Mouse (Mus musculus): ENCODE measurements around the gene Mdc1.
A peak's percentile ranks its signal among the peaks of the same experiment; 100 is the strongest.

Mdc1 gene

DNA sequence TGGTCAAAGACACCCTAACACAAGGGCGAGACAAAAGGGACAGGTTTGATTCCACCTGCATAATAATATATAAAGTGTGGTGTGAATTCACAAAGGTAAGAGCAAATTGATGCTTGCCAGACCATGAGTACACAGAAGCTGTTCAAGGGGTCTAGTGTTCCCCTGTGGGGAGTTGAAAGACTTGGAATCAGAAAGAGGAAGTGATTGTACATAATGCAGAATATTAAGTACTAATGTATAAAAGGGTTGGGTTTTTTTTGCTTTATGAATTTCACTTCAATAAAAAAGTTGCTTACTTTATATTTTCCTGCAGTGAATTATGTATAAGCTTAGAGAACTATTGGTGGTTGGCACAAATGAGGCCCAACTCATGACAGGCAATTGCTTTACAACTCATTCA is 18.1 kb downstream of the Mdc1 start:
- DNase-seq (ENCODE audit: low spot score) = no peak

DNA sequence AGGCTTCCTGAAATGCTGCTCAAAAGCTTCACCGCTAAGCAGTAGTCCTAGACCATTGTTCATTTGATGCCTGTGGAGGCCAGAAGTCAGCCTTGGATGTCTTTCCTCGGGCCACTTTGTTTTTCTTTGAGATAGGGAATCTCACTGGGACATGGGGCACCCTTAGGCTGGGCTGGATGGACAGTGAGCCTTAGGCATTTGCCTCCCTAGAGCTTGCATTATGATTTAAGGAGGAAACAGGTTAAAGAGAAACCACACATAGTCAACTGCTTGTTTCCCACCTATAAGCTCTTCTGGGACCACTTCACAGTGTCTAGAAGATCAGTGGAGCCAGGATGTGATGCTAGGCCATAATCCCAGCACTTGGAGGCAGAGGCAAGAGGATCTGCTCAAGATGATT is 18.5 kb downstream of the Mdc1 start:
- no peak for DNase-seq (ENCODE audit: low spot score)

DNA sequence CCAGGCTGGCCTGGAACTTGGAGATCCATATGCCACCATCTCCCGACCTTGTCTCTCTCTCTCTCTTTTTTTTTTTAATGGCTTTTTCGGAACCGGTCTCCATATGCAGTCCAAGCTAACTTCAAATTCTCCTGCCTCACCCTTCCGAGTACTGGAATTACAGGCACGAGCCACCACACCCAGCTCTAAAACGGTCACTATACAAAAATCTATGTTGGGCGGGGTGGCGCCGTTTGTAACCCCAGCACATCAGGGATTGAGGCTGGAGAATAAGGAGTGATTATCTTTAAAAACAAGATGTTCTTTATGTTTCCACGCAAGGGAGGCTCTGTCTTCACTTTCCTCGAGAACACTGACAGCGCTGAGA is 19.5 kb downstream of the Mdc1 start:
- no peak for DNase-seq (ENCODE audit: low spot score)

DNA sequence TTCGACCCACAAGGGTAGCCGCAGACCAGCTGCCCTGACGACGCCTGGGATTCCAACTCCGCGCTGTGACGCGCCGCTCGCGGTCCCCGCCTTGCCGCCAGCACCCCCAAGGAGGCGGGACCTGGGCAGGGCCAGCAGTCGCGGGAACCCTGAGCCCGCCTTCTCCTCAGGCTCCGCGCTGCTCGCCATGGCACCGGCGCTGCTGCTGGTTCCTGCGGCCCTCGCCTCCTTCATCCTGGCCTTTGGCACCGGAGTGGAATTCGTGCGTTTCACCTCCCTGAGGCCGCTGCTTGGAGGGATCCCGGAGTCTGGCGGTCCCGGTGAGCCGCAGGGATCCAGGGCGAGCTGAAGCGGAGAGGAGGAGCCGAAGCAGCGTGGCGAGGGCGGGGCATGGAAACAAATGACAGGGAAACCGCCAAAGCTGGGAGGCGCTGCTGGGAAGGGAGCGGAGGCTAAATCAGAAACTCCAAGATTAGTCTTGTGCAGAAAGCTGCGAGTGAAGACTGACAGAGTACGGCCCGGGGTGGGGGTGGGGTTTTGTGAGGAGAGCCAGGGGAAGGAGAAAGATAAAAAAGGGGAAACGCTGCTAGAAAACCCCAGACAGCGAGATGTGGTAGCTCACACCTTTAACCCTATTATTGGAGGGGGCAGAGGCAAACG is 20.0 kb downstream of the Mdc1 start, which contains the start of gene Nrm:
Gene Nrm (plus strand): TSS at position 121 of the 660 bp plus-strand sequence.
- peak; percentile 94 for DNase-seq (ENCODE audit: low spot score)

DNA sequence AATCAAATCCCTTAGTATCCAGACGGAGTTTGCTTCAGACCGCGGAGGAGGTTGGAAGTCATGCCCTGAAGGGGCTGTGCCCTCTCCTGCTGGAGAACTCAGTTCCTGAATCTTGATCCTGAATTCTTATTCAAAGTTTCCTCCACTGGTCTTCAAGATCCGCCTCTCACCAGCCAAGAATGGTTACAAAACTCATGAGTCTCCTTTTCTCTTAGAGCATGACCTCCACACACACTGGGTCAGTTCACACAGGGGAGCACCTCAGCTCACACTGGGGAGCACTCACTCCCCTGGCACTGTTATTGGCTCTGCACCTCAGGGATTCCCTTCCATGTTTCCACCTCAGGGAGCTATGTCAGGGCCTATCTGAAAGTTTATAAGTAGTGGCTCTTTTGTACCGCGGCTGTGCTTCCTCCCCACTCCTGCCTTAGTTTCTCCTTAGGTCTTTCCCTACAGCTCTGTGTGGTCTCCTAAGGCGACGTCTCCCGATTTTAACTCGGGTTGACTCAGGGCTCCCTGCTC is 23.6 kb downstream of the Mdc1 start:
- no peak for DNase-seq (ENCODE audit: low spot score)

DNA sequence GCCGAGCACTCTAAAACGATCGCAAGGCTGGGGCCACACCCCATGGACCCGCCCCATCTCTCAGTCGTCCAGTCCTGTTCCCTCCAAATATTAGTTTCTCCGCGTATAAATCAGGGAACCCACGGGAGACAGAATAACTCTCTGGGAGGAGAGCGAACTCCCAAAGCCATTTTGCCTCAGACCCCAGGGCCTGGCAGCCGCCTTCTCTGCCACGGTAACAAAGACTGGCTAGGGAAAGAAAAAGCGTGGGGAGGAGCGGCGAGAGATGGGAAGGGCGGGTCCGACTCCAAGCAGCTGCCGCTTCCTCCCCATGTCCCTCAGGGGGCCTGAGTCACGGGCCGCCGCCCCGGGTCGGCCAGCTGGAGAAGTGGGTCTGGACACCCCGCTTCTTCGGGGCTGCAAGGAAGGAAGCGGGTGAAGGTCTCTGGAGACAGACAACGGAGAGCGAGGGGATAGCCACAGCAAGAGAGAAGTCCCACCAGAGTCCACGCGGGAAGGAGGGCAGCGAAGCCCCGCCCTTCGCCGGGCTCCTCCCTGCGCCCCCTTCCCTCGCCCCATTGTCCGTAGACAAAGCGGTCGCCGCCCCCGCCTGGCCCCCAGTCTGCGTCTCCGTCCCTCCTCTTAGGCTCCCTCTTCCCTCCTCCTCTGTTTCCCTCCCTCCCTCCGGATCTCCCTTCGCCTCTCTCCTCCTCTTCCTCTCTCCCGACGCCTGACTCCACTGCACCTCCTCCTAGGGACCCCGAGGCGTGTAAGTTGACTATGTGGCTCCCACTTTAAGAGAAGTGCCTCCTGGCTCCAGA is 24.4 kb downstream of the Mdc1 start, which contains the start of gene Ppp1r18:
Gene Ppp1r18 (plus strand): TSS at position 113 of the 800 bp plus-strand sequence.
- peak; percentile 90 for DNase-seq (ENCODE audit: low spot score)

DNA sequence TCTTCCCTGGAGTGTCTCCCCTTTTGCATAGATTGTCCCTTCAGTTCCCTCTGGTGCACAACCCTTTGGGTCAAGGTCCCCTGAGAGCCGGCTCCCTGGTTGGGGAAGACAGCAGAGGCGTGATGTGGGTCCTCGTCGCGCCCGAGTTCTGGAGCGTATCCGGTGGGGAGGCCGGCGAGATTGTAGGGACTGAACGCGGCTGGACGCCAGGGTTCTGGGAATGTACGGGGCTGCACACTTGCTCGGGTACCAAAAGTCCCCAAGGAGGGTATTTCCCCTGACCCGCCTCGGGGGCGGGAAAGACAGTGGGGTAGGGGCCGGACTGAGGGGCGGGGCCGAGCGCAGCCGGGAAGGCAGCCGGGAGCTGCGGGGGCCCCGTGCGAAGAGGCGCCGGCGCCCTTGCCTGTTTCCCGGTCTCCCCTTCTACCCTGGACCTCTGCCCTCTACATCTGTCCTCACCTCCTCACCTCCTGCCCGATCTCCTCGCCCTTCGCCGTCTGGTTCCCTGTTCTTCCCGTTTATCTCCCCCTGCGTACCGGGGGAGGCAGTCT is 25.0 kb downstream of the Mdc1 start:
- peak; percentile 75 for DNase-seq (ENCODE audit: low spot score)

DNA sequence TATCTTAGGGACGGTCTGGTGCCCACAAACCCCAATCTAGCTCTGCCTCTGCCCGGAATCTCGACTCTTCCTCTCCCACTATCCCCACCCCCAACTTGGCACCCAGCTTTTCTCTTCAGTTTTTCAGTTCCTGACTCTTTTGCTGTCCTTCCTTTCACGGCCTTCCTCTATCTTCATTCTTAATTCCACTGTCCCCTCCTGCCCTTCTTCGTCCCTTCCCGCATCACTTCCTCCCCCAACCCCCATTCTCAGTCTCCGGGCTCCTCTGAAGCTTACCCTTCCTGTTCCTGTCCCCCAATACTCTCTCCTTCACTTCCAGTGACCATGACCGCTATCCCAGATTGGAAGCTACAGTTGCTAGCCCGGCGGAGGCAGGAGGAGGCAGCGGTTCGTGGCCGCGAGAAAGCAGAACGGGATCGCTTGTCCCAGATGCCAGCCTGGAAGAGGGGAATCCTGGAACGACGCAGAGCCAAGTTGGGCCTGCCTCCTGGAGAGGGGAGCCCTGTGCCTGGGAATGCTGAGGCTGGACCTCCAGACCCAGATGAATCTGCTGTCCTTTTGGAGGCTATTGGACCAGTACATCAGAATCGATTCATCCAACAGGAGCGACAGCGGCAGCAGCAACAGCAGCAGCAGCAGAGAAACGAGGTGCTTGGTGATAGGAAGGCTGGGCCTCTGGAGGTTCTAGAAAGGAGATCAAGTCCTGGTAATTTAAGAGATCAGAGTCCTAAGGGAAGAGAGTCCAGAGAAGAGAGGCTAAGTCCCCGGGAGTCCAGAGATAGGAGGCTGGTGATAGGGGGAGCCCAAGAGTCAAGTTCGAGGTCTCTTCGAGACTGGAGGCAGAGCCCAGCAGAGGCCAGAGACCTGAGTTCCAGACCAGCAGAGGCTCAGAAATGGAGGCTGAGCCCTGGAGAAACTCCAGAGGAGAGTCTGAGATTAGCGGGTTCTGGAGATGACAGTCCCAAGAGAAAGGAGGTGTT is 25.9 kb downstream of the Mdc1 start:
- peak; percentile 58 for DNase-seq (ENCODE audit: low spot score)

DNA sequence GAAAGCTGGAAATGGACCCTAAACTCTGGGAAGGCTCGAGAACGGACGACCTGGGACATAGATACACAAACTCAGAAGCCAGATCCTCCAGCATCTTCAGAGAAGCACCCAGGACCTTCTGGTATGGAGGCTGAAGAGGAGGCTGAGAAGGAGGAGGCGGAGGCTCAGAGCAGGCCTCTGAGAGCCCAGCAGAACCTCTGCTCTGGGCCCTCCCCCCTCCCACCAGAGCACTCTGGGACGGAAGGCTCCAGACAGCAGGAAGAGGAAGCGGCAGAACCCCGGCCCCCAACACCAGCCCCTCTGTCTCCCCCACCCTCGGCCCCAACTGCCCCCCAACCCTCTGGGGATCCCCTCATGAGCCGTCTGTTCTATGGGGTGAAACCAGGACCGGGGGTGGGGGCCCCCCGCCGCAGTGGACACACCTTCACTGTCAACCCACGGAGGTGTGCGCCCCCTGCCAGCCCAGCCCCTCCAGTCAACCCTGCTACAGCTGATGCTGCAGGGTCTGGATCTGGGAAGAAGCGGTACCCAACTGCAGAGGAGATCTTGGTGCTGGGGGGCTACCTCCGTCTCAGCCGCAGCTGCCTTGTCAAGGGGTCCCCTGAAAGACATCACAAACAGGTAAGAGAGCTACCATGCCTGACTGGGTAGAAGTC is 27.0 kb downstream of the Mdc1 start:
- DNase-seq (ENCODE audit: low spot score) = no peak

DNA sequence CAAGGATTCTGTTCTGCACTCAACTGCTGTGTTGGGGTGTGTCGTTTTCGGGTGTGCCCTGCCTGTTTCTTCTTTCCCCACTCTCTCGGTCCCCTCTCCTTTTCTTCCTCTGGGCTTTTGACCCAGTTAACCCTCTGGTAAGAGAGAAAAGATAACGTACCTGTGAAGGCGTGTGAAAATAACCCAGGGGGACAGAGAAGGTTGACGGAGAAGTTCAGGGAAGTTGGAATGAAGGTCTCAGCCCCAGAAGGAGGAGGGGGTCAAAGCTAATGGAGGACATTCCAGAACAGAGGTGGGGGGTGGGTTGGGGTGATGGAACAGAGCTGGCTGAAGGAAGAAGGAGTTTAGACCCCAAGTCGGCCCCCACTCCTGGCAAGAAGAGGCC is 27.6 kb downstream of the Mdc1 start:
- DNase-seq (ENCODE audit: low spot score) = no peak

DNA sequence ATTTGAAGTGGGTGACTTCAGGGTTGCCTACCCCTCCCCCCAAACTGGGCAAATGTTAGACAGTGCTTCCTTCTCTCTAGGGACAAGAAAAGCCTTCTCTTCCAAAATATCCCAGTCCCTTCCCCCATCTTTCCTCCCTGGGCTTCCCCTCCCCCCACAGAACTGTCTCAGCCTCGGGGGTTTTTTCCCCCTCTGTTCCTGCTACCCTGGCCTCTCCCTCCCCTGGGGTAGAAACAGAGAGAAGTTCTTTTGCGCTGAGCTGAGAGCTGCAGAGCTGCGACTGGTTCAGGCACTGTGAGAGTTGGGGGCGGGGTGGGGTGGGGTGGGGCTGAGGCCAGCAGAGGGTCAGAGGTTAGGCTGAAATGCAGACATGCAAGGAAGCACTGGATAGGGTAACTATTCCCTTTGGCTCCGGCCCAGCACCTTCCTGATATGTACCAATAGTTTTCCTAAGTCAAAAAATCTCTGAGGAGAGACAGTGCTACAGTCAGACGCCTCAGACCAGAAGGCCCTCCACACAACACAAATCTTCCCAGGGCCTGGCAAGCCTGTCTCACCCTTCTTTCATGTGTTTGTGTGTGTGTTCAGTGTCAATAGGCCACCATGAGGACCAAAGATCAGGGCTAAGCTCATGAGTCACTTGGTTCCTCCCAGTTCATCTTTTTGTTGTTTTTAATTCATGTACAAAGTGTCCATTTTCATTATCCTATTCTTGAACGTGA is 28.2 kb downstream of the Mdc1 start:
- peak; percentile 72 for DNase-seq (ENCODE audit: low spot score)

DNA sequence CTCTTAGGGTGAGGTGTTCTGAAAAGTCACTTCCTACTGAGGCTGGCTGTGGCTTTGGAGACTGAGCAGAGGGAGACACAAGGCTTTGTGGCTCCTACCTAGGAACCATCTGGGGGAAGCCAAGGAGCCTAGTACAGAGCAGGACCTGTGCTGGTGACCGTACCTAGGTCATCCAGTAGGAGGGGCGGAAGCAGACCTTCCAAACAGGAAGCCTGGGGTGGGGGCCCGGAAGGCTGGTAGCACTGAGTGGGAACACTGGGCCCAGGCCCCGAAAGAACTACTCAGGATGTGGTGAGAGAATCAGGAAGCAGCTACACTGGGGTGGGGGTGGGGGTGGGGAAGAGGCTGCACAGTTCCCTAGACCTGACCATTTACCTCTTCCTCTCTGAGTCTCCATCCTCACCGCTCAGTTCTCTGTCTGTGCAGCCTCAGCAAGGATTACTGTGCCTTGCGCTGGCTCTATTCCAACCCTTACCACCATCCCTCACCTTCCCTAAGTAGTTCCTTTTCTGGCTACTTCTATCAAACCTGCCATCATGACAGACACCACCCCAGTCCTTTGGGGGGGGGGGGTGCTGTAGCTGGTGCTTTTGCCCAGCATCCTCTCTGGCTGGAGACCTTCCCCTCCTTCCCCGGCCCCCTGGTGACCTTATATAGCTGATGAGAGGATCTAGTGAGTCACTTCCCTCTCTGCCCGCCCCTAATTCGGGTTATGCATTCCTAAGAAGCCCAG is 29.0 kb downstream of the Mdc1 start:
- peak; percentile 29 for DNase-seq (ENCODE audit: low spot score)

DNA sequence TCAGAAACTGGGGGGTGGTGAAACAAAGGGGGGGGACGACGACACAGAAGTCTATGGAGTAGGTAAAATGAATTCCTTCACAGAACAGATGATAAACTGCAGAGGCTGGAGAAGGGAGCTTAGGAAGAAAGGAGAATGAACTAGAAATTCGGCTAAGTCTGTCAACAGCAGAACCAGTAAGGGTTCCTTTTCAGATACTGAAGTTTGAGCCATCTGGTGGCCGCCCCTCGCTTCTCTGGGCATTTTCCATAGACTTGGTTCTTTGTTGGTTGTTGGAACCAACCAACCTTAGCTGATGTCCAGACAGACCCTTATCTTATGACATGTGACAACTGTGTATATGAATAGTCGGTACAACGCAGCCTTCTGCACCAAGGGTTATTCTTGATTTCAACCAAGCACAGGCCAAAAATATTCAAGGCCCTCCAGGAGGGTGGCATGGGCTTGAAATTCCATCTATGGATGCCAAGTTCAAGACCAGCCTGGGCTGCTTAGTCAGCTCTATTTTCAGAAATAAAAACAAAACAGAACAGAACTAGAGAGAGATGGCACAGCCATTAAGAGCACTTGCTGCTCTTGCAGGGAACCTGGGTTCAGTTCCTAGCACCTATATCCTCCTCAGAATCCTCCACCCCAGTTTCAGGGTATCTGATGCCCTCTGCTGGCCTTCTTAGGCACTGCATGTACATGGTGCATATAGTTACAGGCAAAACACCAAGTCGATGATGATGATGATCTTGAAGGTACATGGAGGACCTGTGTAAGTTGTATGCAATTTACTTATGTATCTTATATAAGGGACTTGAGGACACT is 29.8 kb downstream of the Mdc1 start:
- DNase-seq (ENCODE audit: low spot score) = peak; percentile 33

DNA sequence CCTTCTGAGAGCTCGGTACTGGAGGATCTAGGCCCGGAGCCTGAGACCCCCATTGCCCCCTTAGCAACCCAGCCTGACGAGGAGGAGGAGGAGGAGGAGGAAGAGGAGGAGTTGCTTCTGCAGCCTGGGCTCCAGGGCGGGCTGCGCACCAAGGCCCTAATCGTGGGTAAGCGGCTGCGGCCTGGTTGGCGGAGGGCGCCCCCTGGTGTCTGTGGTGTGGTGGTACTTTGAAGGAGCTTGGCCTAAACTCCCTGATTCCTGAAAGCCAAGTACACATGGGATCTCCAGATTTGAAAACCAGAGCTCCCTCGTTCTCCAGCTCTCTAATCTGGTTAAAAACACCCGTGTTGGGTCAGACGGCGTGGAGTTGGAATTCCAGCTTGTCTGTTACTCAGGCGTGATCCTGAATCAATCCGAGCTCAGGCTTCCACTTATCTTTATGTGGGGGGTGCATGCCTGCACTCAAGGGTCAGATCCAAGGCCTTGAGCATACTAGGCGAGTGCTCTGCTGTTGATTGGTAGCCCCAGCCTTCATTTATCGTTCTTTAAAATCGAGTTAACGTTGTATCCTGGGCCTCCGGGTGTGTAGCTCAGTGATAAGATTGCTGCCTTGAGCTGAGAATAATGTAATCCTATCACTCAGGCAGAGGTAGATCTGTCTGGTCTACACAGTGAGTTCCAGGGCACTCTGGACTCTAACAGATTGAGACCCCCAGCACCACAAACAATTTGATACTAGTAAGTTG is 32.6 kb downstream of the Mdc1 start:
- peak; percentile 87 for DNase-seq (ENCODE audit: low spot score)

DNA sequence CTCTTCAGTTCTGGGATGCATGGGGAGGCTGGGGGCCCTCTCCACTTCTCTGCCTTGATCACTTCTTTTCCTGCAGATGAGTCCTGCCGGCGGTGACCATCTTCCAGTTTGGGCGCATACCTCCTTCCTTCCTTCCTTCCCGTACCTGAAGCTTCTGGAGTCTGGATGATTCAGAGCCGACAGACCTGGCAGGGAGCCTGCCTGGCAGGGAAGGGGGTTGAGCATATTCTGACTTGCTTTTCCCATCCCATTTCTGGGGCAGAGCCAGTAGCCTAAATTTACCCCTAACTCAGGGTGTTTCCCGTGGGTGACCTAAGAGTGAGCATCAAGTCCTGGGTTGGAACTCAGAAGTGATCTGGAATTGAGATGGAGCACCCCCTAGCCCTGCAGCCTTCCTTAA is 33.4 kb downstream of the Mdc1 start:
- no peak for DNase-seq (ENCODE audit: low spot score)

DNA sequence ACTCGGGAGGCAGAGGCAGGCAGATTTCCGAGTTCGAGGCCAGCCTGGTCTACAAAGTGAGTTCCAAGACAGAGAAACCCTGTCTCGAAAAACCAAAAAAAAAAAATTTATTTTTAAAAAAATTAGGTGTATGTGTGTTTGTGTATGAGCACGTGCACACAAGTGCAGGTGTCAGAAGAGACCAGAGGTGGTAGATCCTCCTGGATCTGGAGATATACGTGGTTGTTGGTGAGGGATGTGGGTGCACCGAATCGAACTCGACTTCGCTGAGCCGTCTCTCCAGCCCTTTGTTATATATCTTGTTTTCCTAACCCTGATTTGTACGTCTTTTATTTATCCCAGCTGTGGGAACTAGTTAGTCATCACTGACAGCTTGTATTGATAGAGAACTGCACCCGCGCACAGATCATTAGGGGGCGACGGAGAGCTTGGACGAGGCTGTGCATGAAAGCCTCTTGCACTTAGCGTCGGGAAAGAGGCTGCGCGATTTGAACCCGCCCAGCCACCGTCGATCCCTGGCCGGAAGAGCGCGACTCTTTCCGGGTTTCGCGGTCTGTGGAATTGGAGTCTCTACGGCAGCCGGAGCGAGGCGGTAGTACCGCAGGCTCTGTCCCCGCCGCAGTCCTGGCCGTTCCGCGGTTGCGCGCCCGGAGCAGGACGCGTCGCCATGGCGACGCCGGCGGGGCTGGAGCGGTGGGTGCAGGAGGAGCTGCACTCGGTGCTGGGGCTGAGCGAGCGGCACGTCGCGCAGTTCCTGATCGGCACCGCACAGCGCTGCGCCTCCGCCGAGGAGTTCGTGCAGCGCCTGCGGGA is 38.1 kb downstream of the Mdc1 start, which contains the start of gene Dhx16:
Gene Dhx16 (plus strand): TSS at position 575 of the 813 bp plus-strand sequence.
- peak; percentile 97 for DNase-seq (ENCODE audit: low spot score)

DNA sequence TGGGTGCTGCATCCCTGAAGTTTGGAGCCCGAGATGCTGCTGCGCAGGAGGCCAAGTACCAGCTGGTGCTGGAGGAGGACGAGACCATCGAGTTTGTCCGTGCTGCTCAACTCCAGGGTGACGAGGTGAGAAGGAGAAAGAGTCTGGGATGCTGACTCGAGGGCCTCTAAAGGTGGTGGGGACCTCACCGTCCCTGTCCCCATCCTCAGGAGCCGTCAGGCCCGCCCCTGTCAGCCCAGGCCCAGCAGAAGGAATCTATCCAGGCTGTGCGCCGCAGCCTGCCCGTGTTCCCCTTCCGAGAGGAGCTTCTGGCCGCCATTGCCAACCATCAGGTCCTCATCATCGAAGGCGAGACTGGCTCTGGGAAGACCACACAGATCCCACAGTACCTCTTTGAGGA is 41.6 kb downstream of the Mdc1 start:
- DNase-seq (ENCODE audit: low spot score) = no peak

Measured in embryo, embryonic 10.5 days (tissue).